17 mouse cellular contexts compared by ENCODE assay signal in genomic region chr5:142597648-142598390, GRCm38 (mm10). TPM values are rescaled to one million over a fixed set of nuclear protein-coding genes. Genes with fewer than 3 reads are reported as not detected.
DNase-seq lines count a peak whose midpoint lies in the region; ATAC-seq lines count a peak whose summit lies in the region.
"Had no signal": no experiment of that assay in that cellular context is flagged by ENCODE, and none has a peak within 500 bp of the region (broad histone marks: within the 10 kb centered on the region; RNA-seq: fewer than 3 reads in every experiment).

No protein-coding gene starts in this region.

- no peak overlapping the region for H3K4me3 ChIP-seq in embryonic facial prominence, embryonic 11.5 days (ENCODE audit: low read depth, low read length)
- no peak overlapping the region for H3K4me3 ChIP-seq in embryonic facial prominence, embryonic 10.5 days
- no peak overlapping the region for H3K4me3 ChIP-seq in kidney, embryonic 16.5 days (ENCODE audit: low read length)
- H3K4me3 ChIP-seq in liver, embryonic 15.5 days (replicated peaks): no peak overlapping the region
- no peak overlapping the region for H3K4me3 ChIP-seq in heart, embryonic 10.5 days
- H3K4me3 ChIP-seq: hindbrain, embryonic 12.5 days; midbrain, embryonic 12.5 days; neural tube, embryonic 15.5 days had no signal

- 62% methylated on average over 6 of the region's 6 CpGs for WGBS in embryonic facial prominence, embryonic 11.5 days
- 74% methylated on average over 6 of the region's 6 CpGs for WGBS in embryonic facial prominence, embryonic 10.5 days
- WGBS in kidney, embryonic 16.5 days: 66% methylated on average over 6 of the region's 6 CpGs
- 50% methylated on average over 6 of the region's 6 CpGs for WGBS in liver, embryonic 15.5 days (ENCODE audit: insufficient replicate concordance)
- 73% methylated on average over 6 of the region's 6 CpGs for WGBS in heart, embryonic 10.5 days

- no peak overlapping the region for H3K9ac ChIP-seq in embryonic facial prominence, embryonic 11.5 days (replicated peaks; ENCODE audit: low read length)
- no peak overlapping the region for H3K9ac ChIP-seq in kidney, embryonic 16.5 days (replicated peaks; ENCODE audit: low read length)
- H3K9ac ChIP-seq in liver, embryonic 15.5 days: no peak overlapping the region
- H3K9ac ChIP-seq: hindbrain, embryonic 12.5 days; midbrain, embryonic 12.5 days; neural tube, embryonic 15.5 days had no signal

- H3K4me1 ChIP-seq in embryonic facial prominence, embryonic 11.5 days (ENCODE audit: control insufficient read depth, insufficient read depth, low read length): no peaks in the 10 kb centered on the region
- H3K4me1 ChIP-seq in embryonic facial prominence, embryonic 10.5 days: peaks cover 5% of the 10 kb centered on the region; the same call in 1 of the 2 replicates
- no peaks in the 10 kb centered on the region for H3K4me1 ChIP-seq in kidney, embryonic 16.5 days (ENCODE audit: insufficient read depth, low read length)
- H3K4me1 ChIP-seq in liver, embryonic 15.5 days (replicated peaks): peaks cover 3% of the 10 kb centered on the region
- no peaks in the 10 kb centered on the region for H3K4me1 ChIP-seq in heart, embryonic 10.5 days
- H3K4me1 ChIP-seq: midbrain, embryonic 12.5 days had no signal

- H3K36me3 ChIP-seq in embryonic facial prominence, embryonic 11.5 days (replicated peaks; ENCODE audit: control insufficient read depth, insufficient read depth, low read depth, low read length): no peaks in the 10 kb centered on the region
- H3K36me3 ChIP-seq in embryonic facial prominence, embryonic 10.5 days (replicated peaks): no peaks in the 10 kb centered on the region
- no peaks in the 10 kb centered on the region for H3K36me3 ChIP-seq in kidney, embryonic 16.5 days (ENCODE audit: insufficient read depth, low read length)
- H3K36me3 ChIP-seq in liver, embryonic 15.5 days (replicated peaks): no peaks in the 10 kb centered on the region
- H3K36me3 ChIP-seq in heart, embryonic 10.5 days: no peaks in the 10 kb centered on the region
- H3K36me3 ChIP-seq: hindbrain, embryonic 12.5 days; midbrain, embryonic 12.5 days; neural tube, embryonic 15.5 days had no signal

- H3K4me2 ChIP-seq in embryonic facial prominence, embryonic 11.5 days (ENCODE audit: low read depth, low read length): no peak overlapping the region
- H3K4me2 ChIP-seq in kidney, embryonic 16.5 days (replicated peaks; ENCODE audit: low read depth, low read length): no peak overlapping the region
- no peak overlapping the region for H3K4me2 ChIP-seq in liver, embryonic 15.5 days
- H3K4me2 ChIP-seq: hindbrain, embryonic 12.5 days; midbrain, embryonic 12.5 days; neural tube, embryonic 15.5 days had no signal

- H3K27ac ChIP-seq in embryonic facial prominence, embryonic 11.5 days (replicated peaks; ENCODE audit: low read depth, low read length): no peak overlapping the region
- no peak overlapping the region for H3K27ac ChIP-seq in embryonic facial prominence, embryonic 10.5 days (replicated peaks)
- H3K27ac ChIP-seq in kidney, embryonic 16.5 days (ENCODE audit: low read length): no peak overlapping the region
- H3K27ac ChIP-seq in liver, embryonic 15.5 days (replicated peaks): peak overlapping the region; percentile 82
- H3K27ac ChIP-seq in heart, embryonic 10.5 days: no peak overlapping the region
- H3K27ac ChIP-seq: hindbrain, embryonic 12.5 days; midbrain, embryonic 12.5 days; neural tube, embryonic 15.5 days had no signal

- ATAC-seq in embryonic facial prominence, embryonic 11.5 days (replicated peaks; ENCODE audit: insufficient number of reproducible peaks, low FRiP score, low TSS enrichment, low read depth): 0 out of 2 replicates have a peak, but pooled peaks have one; percentile 44
- ATAC-seq in kidney, embryonic 16.5 days (ENCODE audit: low FRiP score, low TSS enrichment): no peak
- peak; percentile 88 for ATAC-seq in liver, embryonic 15.5 days (ENCODE audit: insufficient read depth)
- ATAC-seq: forebrain, embryonic 14.5 days had no signal

- DNase-seq in embryonic facial prominence, embryonic 11.5 days (ENCODE audit: low spot score): no peak
- no peak for DNase-seq in embryonic facial prominence, embryonic 10.5 days (ENCODE audit: low spot score)
- peak; percentile 28 to 30 for DNase-seq in kidney, adult 8-10 months
- peak; percentile 49 for DNase-seq in liver
- no peak for DNase-seq in thymus, postnatal 14 days
- DNase-seq in heart, embryonic 10.5 days (ENCODE audit: low spot score): no peak
- DNase-seq: adrenal gland, postnatal 10 days; cerebellum, adult 2 months; cerebellum, postnatal 25 days; lung, adult 2 months; lung, postnatal 14 days had no signal

- H3K9me3 ChIP-seq in embryonic facial prominence, embryonic 11.5 days (replicated peaks; ENCODE audit: control insufficient read depth, low read length): no peaks in the 10 kb centered on the region
- H3K9me3 ChIP-seq in embryonic facial prominence, embryonic 10.5 days: no peaks in the 10 kb centered on the region
- no peaks in the 10 kb centered on the region for H3K9me3 ChIP-seq in kidney, embryonic 16.5 days (ENCODE audit: low read length)
- H3K9me3 ChIP-seq in liver, embryonic 15.5 days (replicated peaks): no peaks in the 10 kb centered on the region
- H3K9me3 ChIP-seq in heart, embryonic 10.5 days: no peaks in the 10 kb centered on the region
- H3K9me3 ChIP-seq: hindbrain, embryonic 12.5 days; midbrain, embryonic 12.5 days; neural tube, embryonic 15.5 days had no signal

- H3K27me3 ChIP-seq in embryonic facial prominence, embryonic 11.5 days (ENCODE audit: control insufficient read depth, insufficient read depth, low read length): no peaks in the 10 kb centered on the region
- no peaks in the 10 kb centered on the region for H3K27me3 ChIP-seq in embryonic facial prominence, embryonic 10.5 days (replicated peaks; ENCODE audit: low read depth, poor library complexity, severe bottlenecking)
- H3K27me3 ChIP-seq in kidney, embryonic 16.5 days (ENCODE audit: insufficient read depth, low read length): no peaks in the 10 kb centered on the region
- no peaks in the 10 kb centered on the region for H3K27me3 ChIP-seq in liver, embryonic 15.5 days
- no peaks in the 10 kb centered on the region for H3K27me3 ChIP-seq in heart, embryonic 10.5 days (ENCODE audit: insufficient read depth, poor library complexity, severe bottlenecking)
- H3K27me3 ChIP-seq: hindbrain, embryonic 12.5 days; midbrain, embryonic 12.5 days; neural tube, embryonic 15.5 days had no signal

RNA-seq across cellular contexts. Expression of gene Mmd2, which starts 10.8 kb away (rescaled TPM):
- polyA plus RNA-seq in embryonic facial prominence, embryonic 11.5 days (2014; fragmentation: Nextera tagmentation; extraction: Ambion mirVana): 3.9 and 5.5 TPM in 2 replicates
- 1.8 and 2.9 TPM in 2 replicates for polyA plus RNA-seq in embryonic facial prominence, embryonic 10.5 days (2016; fragmentation: Nextera tagmentation; extraction: Ambion mirVana)
- polyA plus RNA-seq in kidney, embryonic 16.5 days (2015; fragmentation: Nextera tagmentation; extraction: Ambion mirVana): 0.63 and 0.64 TPM in 2 replicates
- 18.7 and 22.0 TPM in 2 replicates for polyA plus RNA-seq in liver, embryonic 15.5 days (2015; fragmentation: Nextera tagmentation; extraction: Ambion mirVana)
- 0.15 and 4.8 TPM in 2 replicates for polyA plus RNA-seq in heart, embryonic 10.5 days (2016; fragmentation: Nextera tagmentation; extraction: Ambion mirVana)

RNA-seq across cellular contexts. Expression of gene Wipi2, which starts 29.7 kb away (rescaled TPM):
- 61.2 and 62.4 TPM in 2 replicates for polyA plus RNA-seq in embryonic facial prominence, embryonic 11.5 days (2014; fragmentation: Nextera tagmentation; extraction: Ambion mirVana)
- polyA plus RNA-seq in embryonic facial prominence, embryonic 10.5 days (2016; fragmentation: Nextera tagmentation; extraction: Ambion mirVana): 66.4 and 68.0 TPM in 2 replicates
- polyA plus RNA-seq in kidney, embryonic 16.5 days (2015; fragmentation: Nextera tagmentation; extraction: Ambion mirVana): 51.6 TPM in 2 replicates
- 34.3 and 34.7 TPM in 2 replicates for polyA plus RNA-seq in liver, embryonic 15.5 days (2015; fragmentation: Nextera tagmentation; extraction: Ambion mirVana)
- polyA plus RNA-seq in heart, embryonic 10.5 days (2016; fragmentation: Nextera tagmentation; extraction: Ambion mirVana): 37.7 and 47.6 TPM in 2 replicates

RNA-seq across cellular contexts. Expression of gene Radil, which starts 46.9 kb away (rescaled TPM):
- 1.9 and 2.4 TPM in 2 replicates for polyA plus RNA-seq in embryonic facial prominence, embryonic 11.5 days (2014; fragmentation: Nextera tagmentation; extraction: Ambion mirVana)
- 4.3 and 5.1 TPM in 2 replicates for polyA plus RNA-seq in embryonic facial prominence, embryonic 10.5 days (2016; fragmentation: Nextera tagmentation; extraction: Ambion mirVana)
- polyA plus RNA-seq in kidney, embryonic 16.5 days (2015; fragmentation: Nextera tagmentation; extraction: Ambion mirVana): 2.6 and 4.2 TPM in 2 replicates
- 0.07 and 0.10 TPM in 2 replicates for polyA plus RNA-seq in liver, embryonic 15.5 days (2015; fragmentation: Nextera tagmentation; extraction: Ambion mirVana)
- 10.9 and 14.4 TPM in 2 replicates for polyA plus RNA-seq in heart, embryonic 10.5 days (2016; fragmentation: Nextera tagmentation; extraction: Ambion mirVana)

Comparison
In these comparisons a context has a peak if more than half of its experiments do, and no peak if none do; other contexts are left out.
1. DNase-seq: peak in kidney, adult 8-10 months (2 of 2) and liver (single experiment); none in embryonic facial prominence, embryonic 11.5 days (single experiment), embryonic facial prominence, embryonic 10.5 days (single experiment), thymus, postnatal 14 days (single experiment) and heart, embryonic 10.5 days (single experiment).